ENCODE assay signal across 9 mouse cellular contexts in genomic region chr14:45364211-45365195, GRCm38 (mm10). TPM values are rescaled to one million over a fixed set of nuclear protein-coding genes. Genes with fewer than 3 reads are reported as not detected.
DNase-seq lines count a peak whose midpoint lies in the region; ATAC-seq and TF ChIP-seq lines count a peak whose summit lies in the region.
"Had no signal": no experiment of that assay in that cellular context is flagged by ENCODE, and none has a peak within 500 bp of the region (broad histone marks: within the 10 kb centered on the region; RNA-seq: fewer than 3 reads in every experiment).

No protein-coding gene starts in this region.

- DNase-seq in heart, adult 18-20 months, result peak; percentile 68 to 81
- DNase-seq in ES-E14 (ENCODE audit: low read depth, low spot score), result no peak
- peak; percentile 73 to 80 for DNase-seq in cerebellum, postnatal 25 days
- peak; percentile 36 for DNase-seq in heart, postnatal 4 days
- no peak for DNase-seq in urinary bladder, postnatal 4 days (ENCODE audit: low spot score in 2 of 2)
- DNase-seq in urinary bladder, postnatal 10 days (ENCODE audit: low spot score), result no peak
- no peak for DNase-seq in frontal cortex, adult 2 months (ENCODE audit: extremely low spot score in 1 of 2, low spot score in 1 of 2)

- 77% methylated on average over 16 of the region's 16 CpGs for WGBS in heart, embryonic 11.5 days (ENCODE audit: insufficient replicate concordance)

- H3K36me3 ChIP-seq in heart, embryonic 11.5 days (ENCODE audit: control insufficient read depth, insufficient read depth, low read length), result peaks cover 4% of the 10 kb centered on the region
- H3K36me3 ChIP-seq in ES-E14 (ENCODE audit: control insufficient read depth, insufficient read depth, low read length, poor library complexity, severe bottlenecking), result no peaks in the 10 kb centered on the region; the same call in 1 of the 2 replicates

- no peak overlapping the region for H3K9ac ChIP-seq in heart, embryonic 11.5 days (ENCODE audit: low read depth, low read length)
- peak overlapping the region; percentile 36; the same call in 1 of the 2 replicates for H3K9ac ChIP-seq in ES-E14 (ENCODE audit: insufficient read depth, low read depth, low read length, poor library complexity, severe bottlenecking)
- H3K9ac ChIP-seq: neural tube, embryonic 15.5 days had no signal

- in situ Hi-C loops in ES-E14 (cut with MboI; ENCODE audit: low sequenced_read_pairs in 2 of 2, unreplicated experiment in 2 of 2), result no loop called here

- no peaks in the 10 kb centered on the region for H3K27me3 ChIP-seq in heart, embryonic 11.5 days (ENCODE audit: control insufficient read depth, insufficient read depth, low read length)
- H3K27me3 ChIP-seq: neural tube, embryonic 15.5 days had no signal

- ATAC-seq in heart, embryonic 11.5 days (replicated peaks; ENCODE audit: insufficient number of reproducible peaks, low FRiP score, low TSS enrichment), result no peak

- no peak overlapping the region for H3K4me2 ChIP-seq in heart, embryonic 11.5 days
- H3K4me2 ChIP-seq: neural tube, embryonic 15.5 days had no signal

- no peaks in the 10 kb centered on the region for H3K9me3 ChIP-seq in heart, embryonic 11.5 days (replicated peaks; ENCODE audit: control insufficient read depth, low read length)
- H3K9me3 ChIP-seq in ES-E14 (ENCODE audit: control insufficient read depth, insufficient read depth, low read depth, low read length), result no peaks in the 10 kb centered on the region
- H3K9me3 ChIP-seq: neural tube, embryonic 15.5 days had no signal

- H3K27ac ChIP-seq in heart, embryonic 11.5 days (ENCODE audit: low read depth, low read length), result no peak overlapping the region
- no peak overlapping the region; the same call in 1 of the 2 replicates for H3K27ac ChIP-seq in ES-E14 (ENCODE audit: insufficient read depth, low read depth, low read length, poor library complexity, severe bottlenecking)
- H3K27ac ChIP-seq: neural tube, embryonic 15.5 days had no signal

- no peaks in the 10 kb centered on the region for H3K4me1 ChIP-seq in heart, embryonic 11.5 days (ENCODE audit: control insufficient read depth, insufficient read depth, low read length)
- H3K4me1 ChIP-seq in ES-E14 (ENCODE audit: control insufficient read depth in 2 of 2, insufficient read depth in 2 of 2, low read length in 2 of 2, poor library complexity in 1 of 2), result peaks cover 0 to 9% of the 10 kb centered on the region in 2 experiments; a peak in 2 of 4 replicates
- H3K4me1 ChIP-seq: neural tube, embryonic 15.5 days had no signal

- no peak overlapping the region for H3K4me3 ChIP-seq in heart, embryonic 11.5 days (ENCODE audit: low read depth, low read length)
- peak overlapping the region; percentile 6 to 16; a peak in 3 of 4 replicates for H3K4me3 ChIP-seq in ES-E14 (ENCODE audit: insufficient read depth in 1 of 2, low read depth in 1 of 2, low read length in 2 of 2, poor library complexity in 1 of 2, severe bottlenecking in 1 of 2)
- H3K4me3 ChIP-seq: neural tube, embryonic 15.5 days had no signal

TF ChIP-seq in ES-E14, 5 proteins besides CTCF, POLR2A, EP300 and RAD21:
- TF ChIP-seq ZC3H11A (IDR thresholded peaks at IDR 0.05; ENCODE audit: borderline replicate concordance, low read depth, low read length), result no peak
- no peak for TF ChIP-seq MAFK (IDR thresholded peaks at IDR 0.05; ENCODE audit: insufficient read depth, low read depth, low read length)
- no peak for TF ChIP-seq HCFC1 (IDR thresholded peaks at IDR 0.05; ENCODE audit: borderline replicate concordance, insufficient read depth, low read length)
- no peak for TF ChIP-seq ZNF384 (IDR thresholded peaks at IDR 0.05; ENCODE audit: low read depth, low read length)
- TF ChIP-seq CHD2 (IDR thresholded peaks at IDR 0.05; ENCODE audit: low read depth, low read length), result no peak

RNA-seq across cellular contexts. Expression of gene Styx, which starts 13.6 kb away (rescaled TPM):
- total RNA-seq in heart, adult 18-20 months (2021), result 10 to 100 TPM; 28.0 to 30.0 TPM
- polyA plus RNA-seq in heart, embryonic 11.5 days (2014; fragmentation: Nextera tagmentation; extraction: Ambion mirVana), result 44.3 and 52.1 TPM in 2 replicates
- 19.1 and 30.9 TPM in 2 replicates for total RNA-seq in ES-E14 (2012; rRNA removed)
- total RNA-seq in heart, postnatal 4 days (2021), result 10 to 100 TPM; 45.4 to 57.1 TPM
- 15.6 and 17.5 TPM in 2 replicates for polyA plus RNA-seq in frontal cortex, adult 2 months (2012; rRNA removed)

RNA-seq across cellular contexts. Expression of gene Psmc6, which starts 34.9 kb away (rescaled TPM):
- total RNA-seq in heart, adult 18-20 months (2021), result 10 to 100 TPM; 97.5 to 98.3 TPM
- polyA plus RNA-seq in heart, embryonic 11.5 days (2014; fragmentation: Nextera tagmentation; extraction: Ambion mirVana), result 142 and 148 TPM in 2 replicates
- total RNA-seq in ES-E14 (2012; rRNA removed), result 79.0 and 85.7 TPM in 2 replicates
- total RNA-seq in heart, postnatal 4 days (2021), result 100 to 1,000 TPM; 117 to 118 TPM
- polyA plus RNA-seq in frontal cortex, adult 2 months (2012; rRNA removed), result 89.6 and 96.8 TPM in 2 replicates

RNA-seq across cellular contexts. Expression of gene Gnpnat1, which starts 40.2 kb away (rescaled TPM):
- total RNA-seq in heart, adult 18-20 months (2021), result 10 to 100 TPM; 13.4 to 15.2 TPM
- 36.8 and 38.0 TPM in 2 replicates for polyA plus RNA-seq in heart, embryonic 11.5 days (2014; fragmentation: Nextera tagmentation; extraction: Ambion mirVana)
- total RNA-seq in ES-E14 (2012; rRNA removed), result 26.8 and 36.5 TPM in 2 replicates
- total RNA-seq in heart, postnatal 4 days (2021), result 10 to 100 TPM; 11.3 to 15.5 TPM
- 10.5 and 12.4 TPM in 2 replicates for polyA plus RNA-seq in frontal cortex, adult 2 months (2012; rRNA removed)

RNA-seq across cellular contexts. Expression of gene Ero1l, which starts 45.9 kb away (rescaled TPM):
- 10 to 100 TPM; 19.9 to 24.9 TPM for total RNA-seq in heart, adult 18-20 months (2021)
- polyA plus RNA-seq in heart, embryonic 11.5 days (2014; fragmentation: Nextera tagmentation; extraction: Ambion mirVana), result 42.3 and 53.0 TPM in 2 replicates
- 34.5 and 80.8 TPM in 2 replicates for total RNA-seq in ES-E14 (2012; rRNA removed)
- total RNA-seq in heart, postnatal 4 days (2021), result 10 to 100 TPM; 25.7 to 25.8 TPM
- 28.8 and 30.0 TPM in 2 replicates for polyA plus RNA-seq in frontal cortex, adult 2 months (2012; rRNA removed)

Comparison
In these comparisons a context has a peak if more than half of its experiments do, and no peak if none do; other contexts are left out.
1. DNase-seq: peak in heart, adult 18-20 months (2 of 2), cerebellum, postnatal 25 days (2 of 2) and heart, postnatal 4 days (single experiment); none in ES-E14 (single experiment), urinary bladder, postnatal 4 days (0 of 2), urinary bladder, postnatal 10 days (single experiment) and frontal cortex, adult 2 months (0 of 2).